Mouse (Mus musculus): ENCODE results near the gene Tmem39b.

The Tmem39b gene

DNA sequence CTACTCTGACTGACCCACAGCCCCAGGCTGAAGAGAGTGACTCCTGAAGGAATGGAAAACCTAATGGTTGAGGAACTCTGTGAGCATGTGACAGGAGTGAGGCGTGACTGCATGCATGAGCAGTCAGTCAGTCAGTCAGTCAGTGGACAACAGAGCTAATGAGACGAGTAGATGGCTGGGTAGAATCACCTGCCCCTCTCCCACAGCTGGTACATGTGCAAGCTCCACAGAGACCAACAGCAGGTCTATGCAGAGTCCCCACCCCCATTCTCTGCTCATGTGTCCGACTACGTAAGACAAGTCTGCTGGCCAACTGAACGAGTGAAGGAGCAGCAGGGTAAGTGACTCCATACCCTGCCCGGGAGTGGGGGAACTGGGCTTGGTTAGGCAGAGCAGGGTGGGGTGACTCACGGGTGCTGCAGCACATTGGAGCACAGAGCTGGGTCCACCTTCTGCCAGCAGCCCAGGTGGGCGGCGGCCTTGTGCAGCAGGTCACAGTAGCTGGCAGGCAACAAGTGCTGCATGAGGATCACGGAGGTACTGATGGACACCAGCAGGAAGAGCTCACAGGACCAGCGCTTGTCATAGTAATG, 12.6 kb downstream of the Tmem39b start:
- DNase-seq (ENCODE audit: low read depth): no peak

DNA sequence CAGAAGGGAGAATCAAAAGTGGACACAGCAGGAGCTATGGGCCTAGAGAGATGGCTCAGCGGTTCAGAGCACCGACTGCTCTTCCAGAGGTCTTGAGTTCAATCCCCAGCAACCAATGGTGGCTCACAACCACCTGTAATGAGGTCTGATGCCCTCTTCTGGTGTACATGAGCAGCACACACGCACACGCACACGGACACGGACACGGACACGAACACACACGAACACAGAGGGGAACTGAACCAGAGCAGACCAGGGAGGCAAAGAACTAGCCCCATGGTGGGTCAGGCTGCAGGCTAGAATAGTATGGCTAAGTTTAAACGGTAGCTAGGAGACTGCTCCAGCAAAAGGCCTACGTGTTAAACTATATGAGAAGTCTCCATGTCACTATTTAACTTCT, 14.8 kb downstream of the Tmem39b start:
- DNase-seq (ENCODE audit: low read depth): no peak

DNA sequence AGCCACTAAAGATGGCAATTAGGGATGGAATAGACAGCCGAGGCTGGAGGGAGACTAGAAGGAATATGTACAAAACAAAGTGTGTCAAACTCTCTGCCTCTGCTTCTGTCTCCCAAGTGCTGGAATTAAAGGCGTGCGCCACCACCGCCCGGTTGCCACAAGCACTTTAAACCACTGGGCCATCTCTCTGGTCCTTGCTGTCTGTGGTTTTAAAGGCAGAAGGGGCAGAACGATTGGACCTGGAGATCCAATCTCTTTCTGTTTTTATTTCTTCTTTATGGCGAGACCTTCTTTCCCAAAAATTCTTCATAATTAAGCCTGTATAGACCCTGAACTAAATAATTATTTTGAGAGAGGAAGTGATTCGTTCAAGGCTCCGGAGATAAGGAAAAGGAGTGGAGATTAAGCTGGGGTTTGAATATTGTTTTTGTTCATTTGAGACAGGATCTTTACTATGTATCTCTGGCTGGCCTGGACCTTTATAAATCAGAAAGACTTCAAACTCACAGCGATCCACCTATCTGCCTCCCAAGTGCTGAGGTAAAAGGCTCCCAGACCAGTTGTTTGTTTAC, 23.7 kb downstream of the Tmem39b start:
- DNase-seq (ENCODE audit: low read depth): no peak

DNA sequence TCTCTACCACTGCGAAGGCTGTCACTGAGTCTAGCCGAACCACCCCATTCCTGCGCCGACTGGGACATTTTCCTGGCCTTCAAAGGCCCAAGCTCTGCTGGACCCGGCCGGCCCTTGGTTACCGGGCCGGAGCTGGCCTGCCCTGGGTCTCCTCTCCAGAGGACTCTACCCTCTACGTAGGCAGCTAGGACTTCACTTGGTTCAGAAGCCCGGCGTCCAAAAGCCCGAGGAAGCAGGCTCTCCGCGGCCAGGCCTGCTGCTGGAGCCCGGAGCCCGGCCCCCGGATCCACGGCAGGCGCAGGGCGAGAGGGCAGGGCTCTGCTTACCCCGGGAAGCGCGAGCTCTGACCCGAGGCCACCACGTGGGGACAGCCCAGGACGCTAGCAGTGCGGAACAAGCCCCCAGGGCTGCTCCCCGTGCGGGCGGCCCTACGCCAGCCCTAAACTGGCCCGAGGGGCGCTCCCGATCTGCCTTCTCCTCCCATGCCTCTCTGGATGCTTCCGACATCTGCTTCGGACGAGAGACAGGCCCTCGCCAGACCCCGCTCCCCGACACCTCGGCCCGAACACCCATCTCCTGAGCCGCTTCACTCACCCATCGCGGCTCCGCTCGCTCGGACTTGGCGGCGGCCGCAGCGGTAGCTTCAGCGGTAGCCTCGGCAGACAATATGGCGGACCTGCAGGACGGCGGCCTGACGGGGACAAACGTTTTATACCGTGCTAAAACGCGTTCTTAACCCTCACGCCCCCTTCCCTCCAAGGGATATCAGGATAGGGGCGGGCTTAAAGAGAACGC, 24.4 kb downstream of the Tmem39b start, which contains the start of gene Kpna6:
Kpna6 (minus strand) TSS at position 685 of the 795 bp plus-strand sequence.
- DNase-seq (ENCODE audit: low read depth): peak; percentile 81

DNA sequence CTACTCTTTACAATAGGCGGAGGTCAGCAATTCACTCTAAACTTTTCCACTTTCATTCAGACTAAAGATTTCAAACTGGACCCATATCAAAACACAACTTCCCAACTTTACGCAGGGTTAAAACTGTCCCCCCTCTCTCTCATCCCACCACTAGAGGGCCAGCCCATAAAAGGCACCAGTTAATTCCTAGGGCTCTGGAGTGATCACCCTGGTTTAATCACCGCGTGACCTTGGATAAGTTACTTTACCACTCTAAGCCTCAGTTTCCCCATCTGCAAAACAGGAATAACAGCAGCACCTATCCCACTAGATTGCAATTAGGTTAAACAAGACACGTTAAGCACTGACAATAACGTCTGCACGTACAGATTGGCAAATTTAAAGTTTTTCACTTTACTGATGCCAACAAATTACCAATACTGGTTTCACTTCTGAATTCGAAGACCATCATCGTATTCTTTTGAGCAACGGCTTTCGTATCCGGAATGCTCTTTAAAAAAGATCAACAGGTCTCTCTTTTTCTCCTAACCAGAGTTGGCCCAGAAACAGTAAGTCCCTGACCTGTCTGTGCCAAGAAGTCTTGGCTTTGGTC, 25.1 kb downstream of the Tmem39b start:
- DNase-seq (ENCODE audit: low read depth): peak; percentile 77

DNA sequence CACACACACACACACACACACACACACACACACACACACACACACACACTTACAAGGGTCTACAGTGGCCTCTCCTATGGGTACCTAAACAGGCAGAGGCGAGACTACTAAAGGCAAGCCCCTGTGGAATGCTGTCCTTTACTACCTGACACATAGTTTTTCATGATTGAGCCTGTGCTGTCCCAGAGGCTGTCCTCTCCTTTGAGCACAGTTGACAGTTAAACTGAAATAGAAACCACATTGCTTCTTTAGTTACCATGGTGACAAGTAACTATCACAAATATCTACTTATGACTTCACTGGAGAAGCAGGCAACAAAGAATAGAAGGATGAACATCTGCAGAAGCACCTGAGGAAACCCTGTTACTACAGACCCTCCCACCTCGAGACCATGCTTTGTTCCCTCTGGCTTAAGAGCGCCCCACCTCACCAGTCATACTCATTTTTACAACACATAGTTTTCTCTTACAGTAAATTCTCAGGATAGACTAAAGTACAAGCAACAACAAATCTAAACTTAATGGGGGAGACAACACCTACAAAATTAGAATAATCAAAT, 34.3 kb downstream of the Tmem39b start:
- no peak for DNase-seq (ENCODE audit: low read depth)

DNA sequence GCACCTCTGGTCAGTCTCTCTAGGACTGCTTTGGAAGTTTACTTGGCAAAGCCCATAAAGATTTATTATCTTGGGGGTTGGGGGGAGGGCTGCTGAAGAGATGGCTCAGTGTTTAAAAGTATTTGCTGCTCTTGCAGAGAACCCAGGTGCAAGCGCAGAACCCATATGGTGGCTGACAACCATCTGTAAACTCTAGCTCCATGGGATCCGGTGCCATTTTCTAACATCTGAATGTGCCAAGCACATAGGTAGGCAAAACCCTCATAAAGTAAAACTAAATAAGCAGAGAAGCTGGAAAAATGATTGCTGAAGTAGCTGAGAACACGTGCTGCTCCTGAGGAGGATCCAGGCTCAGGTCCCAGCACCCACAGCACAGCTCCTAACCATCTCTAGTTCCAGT, 35.1 kb downstream of the Tmem39b start:
- no peak for DNase-seq (ENCODE audit: low read depth)

DNA sequence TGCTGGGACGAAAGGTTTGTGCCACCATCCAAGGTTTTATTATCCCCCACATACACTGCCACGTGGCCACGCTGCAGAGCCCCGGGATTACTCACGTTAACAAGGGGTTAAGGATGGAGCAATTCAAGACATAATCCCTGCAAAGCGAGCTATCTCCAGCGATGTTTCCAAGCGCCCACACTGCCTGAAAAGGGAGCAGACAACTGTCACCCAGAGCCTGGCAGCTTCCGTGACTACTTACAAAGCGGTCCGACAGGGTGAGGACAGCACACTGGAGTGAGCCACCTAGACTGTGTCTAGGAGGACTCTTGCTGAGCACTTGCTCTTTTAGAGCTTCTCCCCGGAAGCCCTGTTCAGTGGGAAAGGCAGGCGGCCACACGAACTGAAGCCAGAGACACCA, 41.9 kb downstream of the Tmem39b start:
- no peak for DNase-seq (ENCODE audit: low read depth)

DNA sequence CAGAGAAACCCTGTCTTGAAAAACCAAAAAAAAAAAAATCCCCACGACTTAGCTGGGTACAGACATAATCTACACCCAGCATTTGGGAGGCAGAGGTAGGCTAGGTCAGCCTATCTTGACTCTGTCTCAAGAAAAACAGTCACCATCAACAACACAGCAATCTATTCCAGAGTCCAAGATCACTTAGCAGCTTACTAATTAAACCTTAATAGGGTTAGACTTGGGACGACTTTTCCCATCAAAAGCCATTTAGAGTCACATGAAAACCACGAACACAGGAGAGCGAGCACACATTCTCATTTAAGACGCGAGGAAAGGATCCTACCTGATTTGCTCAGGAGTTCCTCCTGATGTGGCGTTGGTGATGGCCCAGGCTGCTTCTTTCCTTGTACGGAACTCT, 46.3 kb downstream of the Tmem39b start:
- DNase-seq (ENCODE audit: low read depth): no peak

DNA sequence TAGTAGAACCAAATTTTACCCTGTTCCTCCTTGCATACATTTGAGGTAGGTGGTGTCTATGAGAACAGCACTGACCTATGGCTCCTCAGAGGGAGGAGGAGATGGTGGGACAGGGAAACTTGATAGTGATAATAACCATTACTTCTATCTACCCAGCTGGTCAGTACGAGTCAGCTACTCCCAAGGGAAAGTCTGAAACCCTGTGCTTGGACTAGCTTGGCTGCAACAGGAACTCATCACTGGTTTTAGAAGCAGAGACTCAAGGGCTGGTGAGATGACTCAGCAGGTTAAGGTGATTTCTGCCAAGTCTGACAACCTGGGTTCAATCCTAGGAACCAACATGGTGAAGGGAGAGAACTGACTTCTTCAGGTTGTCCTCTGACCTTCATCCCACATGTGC, 48.0 kb downstream of the Tmem39b start:
- DNase-seq (ENCODE audit: low read depth): no peak

DNA sequence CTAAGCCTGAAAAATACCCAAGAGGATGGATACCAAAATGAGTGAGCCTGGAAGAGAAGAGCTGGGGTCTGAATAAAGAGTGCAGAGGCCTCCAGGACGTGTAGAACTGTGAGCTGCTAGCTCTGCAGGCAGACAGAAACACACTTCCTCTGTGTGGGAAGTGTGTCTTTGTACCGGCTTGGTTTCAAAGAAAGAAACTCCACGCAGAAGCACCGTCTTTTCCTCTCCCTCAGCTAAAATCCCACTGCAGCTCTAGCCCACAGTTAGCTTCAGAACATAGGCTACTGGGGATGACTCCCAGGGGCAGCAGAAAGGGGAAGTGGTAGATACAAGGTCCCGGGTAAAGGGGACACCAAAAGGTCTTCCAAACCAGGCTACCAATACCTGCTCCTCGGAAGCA, 51.4 kb downstream of the Tmem39b start:
- DNase-seq (ENCODE audit: low read depth): no peak

DNA sequence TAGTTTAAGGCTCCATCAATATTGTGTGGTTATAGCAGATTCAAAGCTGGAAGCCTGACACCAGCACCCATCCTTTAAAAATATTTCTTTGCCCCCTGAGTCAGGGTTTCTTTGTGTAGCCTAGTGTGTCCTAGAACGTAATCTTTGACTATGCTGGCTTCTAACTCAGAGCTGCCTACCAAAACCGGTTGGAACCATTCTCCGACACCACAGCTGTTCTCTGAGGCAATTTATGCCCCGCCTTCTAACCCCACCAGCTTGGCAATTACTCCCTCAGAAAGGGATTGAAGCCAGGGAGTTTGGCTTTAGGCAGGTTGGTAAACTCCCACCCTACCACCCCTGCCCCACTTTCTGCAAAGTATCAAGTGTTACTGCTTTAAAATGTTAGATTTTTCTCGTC, 54.9 kb downstream of the Tmem39b start:
- DNase-seq (ENCODE audit: low read depth): no peak

DNA sequence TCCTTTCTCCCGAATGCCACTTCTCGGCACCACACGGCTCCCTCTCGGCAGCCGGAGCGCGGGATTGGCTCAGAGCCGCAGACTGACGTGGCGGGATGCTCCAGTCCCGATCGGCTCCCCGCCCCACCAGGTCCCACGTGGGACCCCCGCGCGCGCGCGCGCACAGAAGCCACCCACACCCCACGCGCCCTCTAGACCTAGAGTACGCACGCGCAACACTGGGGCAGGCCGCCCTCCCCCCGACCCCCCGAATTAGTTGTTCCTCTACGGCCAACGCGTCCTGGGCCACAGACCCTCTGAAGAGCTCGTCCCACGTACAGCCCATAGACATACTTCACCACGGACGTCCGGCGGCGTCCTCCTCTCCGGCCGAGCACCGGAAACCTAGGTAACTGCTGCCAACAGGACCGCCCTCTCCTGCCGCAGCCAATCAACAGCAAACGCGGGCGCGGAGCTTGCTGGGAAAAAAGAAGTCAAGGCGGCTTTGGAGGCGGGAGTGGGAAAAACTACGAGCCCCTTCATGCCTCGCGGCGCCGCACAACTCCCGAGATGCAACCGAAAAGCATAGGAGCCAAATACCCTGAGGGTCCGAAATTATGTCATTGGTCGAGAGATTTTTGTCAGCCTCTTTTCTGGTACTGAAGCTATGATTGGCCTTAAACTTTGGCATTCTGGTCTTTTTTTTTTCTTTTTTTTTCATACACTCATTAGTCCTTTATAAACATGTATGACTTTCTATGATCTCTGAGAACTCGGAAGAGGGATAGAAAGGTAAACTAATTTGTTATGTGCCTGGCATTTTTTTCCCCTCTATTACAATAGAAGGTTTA, 55.8 kb downstream of the Tmem39b start, which contains the start of gene Txlna:
Txlna (minus strand) TSS at position 428 of the 830 bp plus-strand sequence.
- DNase-seq (ENCODE audit: low read depth): peak; percentile 96

DNA sequence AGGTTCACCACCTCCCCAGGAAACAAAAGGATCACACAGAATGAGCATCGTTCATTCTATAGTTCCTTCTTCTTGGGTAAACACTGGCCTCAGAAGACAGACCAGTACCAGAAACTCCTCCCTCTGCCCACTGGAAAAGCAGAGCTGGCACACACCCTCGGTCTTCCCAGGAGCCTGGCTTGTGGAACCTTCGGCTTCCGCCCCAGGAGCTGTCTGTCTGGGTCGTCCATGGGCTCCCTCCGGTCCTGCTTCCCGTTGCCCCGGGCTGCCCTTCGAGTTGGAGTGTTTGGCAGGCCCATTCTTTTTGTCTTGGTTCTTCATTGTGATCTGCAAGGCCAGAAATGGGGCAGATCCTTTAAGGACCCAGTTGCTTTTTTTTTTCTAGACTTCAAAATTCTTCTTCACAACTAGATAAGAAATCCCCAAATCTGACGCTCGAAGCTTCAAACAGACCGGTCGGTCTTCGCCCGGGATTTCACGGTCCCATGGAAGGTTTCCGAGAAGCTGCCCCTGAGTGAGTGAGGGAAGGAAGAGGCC, 56.5 kb downstream of the Tmem39b start:
- no peak for DNase-seq (ENCODE audit: low read depth)

DNA sequence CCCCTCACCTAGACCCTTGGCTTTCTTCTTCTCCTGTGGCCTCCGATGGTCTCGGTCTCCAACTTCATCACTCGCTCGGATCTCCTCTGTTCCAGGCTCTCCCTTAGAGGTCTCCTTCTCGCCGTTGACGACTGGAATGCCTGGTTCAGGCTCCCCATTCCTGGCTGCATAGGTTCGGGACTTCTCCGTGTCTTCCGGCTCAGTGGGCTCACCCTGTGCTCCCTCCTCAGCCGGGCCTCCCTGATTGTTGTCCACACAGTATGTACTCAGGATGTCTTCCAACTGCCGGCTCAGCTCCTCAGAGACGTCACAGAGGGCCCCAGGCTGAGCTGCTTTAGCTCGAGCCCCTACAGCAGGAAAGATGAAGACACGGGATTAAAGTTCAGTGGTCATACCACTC, 57.4 kb downstream of the Tmem39b start:
- DNase-seq (ENCODE audit: low read depth): no peak

DNA sequence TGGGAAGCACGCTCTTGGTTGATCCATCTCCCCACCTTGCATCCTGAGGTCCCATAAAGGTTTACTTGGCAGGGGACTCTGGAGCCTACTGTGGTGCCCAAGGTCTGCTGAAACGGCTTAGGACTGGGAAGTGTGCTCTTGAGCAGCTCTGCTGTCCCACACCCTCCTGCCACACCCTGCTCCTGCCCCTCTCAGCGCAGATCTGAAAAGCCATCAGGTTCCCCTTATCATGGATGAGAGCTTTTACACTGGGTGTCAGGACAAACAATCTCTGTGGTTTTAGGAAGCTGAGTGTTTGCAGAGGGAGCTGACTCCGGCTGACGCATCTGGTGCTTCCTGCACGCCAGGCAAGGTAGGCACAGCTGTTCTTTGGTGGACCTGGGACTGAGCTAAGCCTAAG, 62.8 kb downstream of the Tmem39b start:
- no peak for DNase-seq (ENCODE audit: low read depth)

DNA sequence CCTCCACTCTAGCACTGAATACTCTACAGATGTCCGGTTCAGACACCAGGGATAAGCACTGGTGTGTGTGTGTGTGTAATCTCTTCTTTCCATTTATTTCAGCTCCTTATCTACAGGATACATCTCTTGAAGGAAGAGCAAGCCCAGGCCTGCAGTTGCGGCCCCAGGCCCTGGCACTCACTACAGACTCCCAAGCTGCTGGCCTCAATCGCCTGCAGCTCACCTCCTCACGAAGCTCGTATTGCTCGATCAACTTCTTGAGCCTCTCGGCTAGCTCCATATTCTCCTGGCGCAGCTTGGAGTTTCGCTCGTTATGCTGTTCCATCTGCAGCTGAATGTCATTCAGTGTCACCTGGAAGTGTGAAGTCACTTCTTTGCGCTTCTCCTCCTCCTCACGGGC, 64.8 kb downstream of the Tmem39b start:
- DNase-seq (ENCODE audit: low read depth): no peak

DNA sequence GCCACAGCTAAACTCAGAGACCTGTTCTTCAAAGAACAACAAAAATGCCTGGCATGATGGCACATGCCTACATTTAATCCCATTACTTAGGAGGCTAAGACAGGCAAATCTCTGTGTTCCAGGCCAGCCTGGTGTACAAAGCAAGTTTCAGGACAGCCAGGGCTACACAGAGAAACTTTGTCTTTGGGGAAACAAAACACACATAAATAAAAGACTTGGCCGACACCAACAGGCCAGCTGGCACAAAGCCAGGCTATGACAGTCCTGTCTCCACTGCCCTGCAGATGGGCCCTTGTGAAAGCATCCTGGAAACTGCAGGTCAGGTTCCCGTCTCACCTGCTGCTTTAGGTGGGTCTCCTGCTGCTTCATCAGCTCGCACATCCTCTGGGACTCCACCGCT, 65.7 kb downstream of the Tmem39b start:
- DNase-seq (ENCODE audit: low read depth): no peak

Data from c-Kit-positive CD71-positive TER-119-negative erythroid progenitor cells, embryonic 14.5 days (primary cell).